Mouse (Mus musculus) forebrain, embryonic 12.5 days (tissue): ENCODE measurements around the gene Grin2d. TPM values are rescaled to one million over a fixed set of nuclear protein-coding genes. Genes with fewer than 3 reads are reported as not detected.
A peak's percentile ranks its signal among the peaks of the same experiment; 100 is the strongest.

ENCODE experiments used
- ATAC-seq: fragments of 200-750 bp; cut with Nextera tagmentation; 2 replicates; pipeline ENCODE4 v1.8.0; 2017; ENCODE audit warnings: moderate TSS enrichment; ENCODE audit not compliant: low FRiP score
- H3K27ac ChIP-seq: fragments of 300-500 bp; sonication (generic); 2 replicates; pipeline ENCODE4 v1.5.1; 2016; ENCODE audit warnings: mild to moderate bottlenecking
- H3K27me3 ChIP-seq: fragments of 300-500 bp; sonication (generic); 2 replicates; pipeline ENCODE4 v1.6.1; 2016; ENCODE audit warnings: mild to moderate bottlenecking
- H3K36me3 ChIP-seq: fragments of 300-500 bp; sonication (generic); replicated peaks from 2 replicates; pipeline ENCODE4 v1.6.1; 2016; ENCODE audit warnings: mild to moderate bottlenecking
- H3K4me1 ChIP-seq: fragments of 300-500 bp; sonication (generic); 2 replicates; pipeline ENCODE4 v1.6.1; 2016
- H3K4me2 ChIP-seq: fragments of 300-500 bp; sonication (generic); 2 replicates; pipeline ENCODE4 v1.6.1; 2016; ENCODE audit warnings: mild to moderate bottlenecking, moderate library complexity
- H3K4me3 ChIP-seq: fragments of 300-500 bp; sonication (generic); replicated peaks from 2 replicates; pipeline ENCODE4 v1.5.1; 2016; ENCODE audit warnings: mild to moderate bottlenecking
- H3K9ac ChIP-seq: fragments of 300-500 bp; sonication (generic); 2 replicates; pipeline ENCODE4 v1.6.1; 2016; ENCODE audit warnings: mild to moderate bottlenecking
- H3K9me3 ChIP-seq: fragments of 300-500 bp; sonication (generic); 2 replicates; pipeline ENCODE4 v1.6.1; 2016
- WGBS: fragments of 180-500 bp; shearing (Covaris S2); methylation state at CpG from one replicate; pipeline ENCODE4 v1.1.7; 2016; 5-methylcytosine and 5-hydroxymethylcytosine counted together
- polyA plus RNA-seq: library from polyadenylated mRNA; unstranded; fragments of >200 nt; fragmentation: Nextera tagmentation; extraction: Ambion mirVana; gene quantifications from 2 replicates; pipeline ENCODE4 v1.2.1, GENCODE M21; 2016

Gene Grin2d
- polyA plus RNA-seq, 1 experiment from 2014 or later = 0.33 TPM

DNA sequence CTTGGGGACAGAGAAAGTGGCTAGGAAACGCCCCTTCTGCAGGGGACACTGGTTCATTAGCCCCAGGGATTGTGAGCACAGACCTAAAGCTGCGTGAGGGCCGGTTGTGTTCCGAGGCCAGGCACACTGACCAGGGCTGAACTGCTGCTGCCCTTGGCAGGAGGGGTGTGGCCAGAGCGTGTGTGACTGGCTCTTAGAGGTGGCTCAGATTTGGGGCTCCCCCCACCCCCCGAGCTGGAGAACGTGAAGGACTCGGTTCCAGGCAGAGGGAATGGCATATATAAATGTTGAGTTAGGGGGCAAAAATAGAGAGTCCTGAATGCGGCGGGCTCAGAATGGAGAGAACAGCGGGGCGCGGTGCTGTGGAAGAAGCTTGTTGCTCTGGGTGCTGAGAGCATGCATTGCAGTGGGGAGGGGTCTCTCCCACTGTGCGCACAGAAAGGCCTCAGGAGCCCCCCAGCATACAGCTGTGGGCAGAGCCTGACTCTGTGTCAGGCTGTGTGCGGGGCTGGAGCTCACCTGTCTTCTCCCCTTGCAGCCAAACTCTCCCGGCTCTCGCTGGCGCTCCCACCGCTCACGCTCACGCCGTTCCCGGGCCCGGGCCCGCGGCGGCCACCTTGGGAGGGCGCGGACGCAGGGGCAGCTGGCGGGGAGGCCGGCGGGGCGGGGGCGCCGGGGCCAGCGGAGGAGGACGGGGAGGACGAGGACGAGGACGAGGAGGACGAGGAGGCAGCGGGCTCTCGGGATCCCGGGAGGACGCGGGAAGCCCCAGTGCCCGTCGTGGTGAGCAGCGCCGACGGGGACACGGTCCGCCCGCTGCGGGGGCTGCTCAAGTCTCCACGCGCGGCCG lies 80.3 kb downstream of the Grin2d start:
- H3K36me3 ChIP-seq = peaks cover 59% of the 10 kb centered on the region

GRCm38 (mm10) chr7:45796950-45797349 lies 81.2 kb downstream of the Grin2d start:
- WGBS = 33% methylated on average over 6 of the region's 6 CpGs
- H3K27me3 ChIP-seq = peaks cover 57% of the 10 kb centered on the region
- no peak for ATAC-seq
- H3K36me3 ChIP-seq = peaks cover 59% of the 10 kb centered on the region
- H3K9me3 ChIP-seq = no peaks in the 10 kb centered on the region
- H3K4me3 ChIP-seq = no peak overlapping the region
- H3K27ac ChIP-seq = no peak overlapping the region
- H3K4me1 ChIP-seq = peaks cover 28% of the 10 kb centered on the region
- H3K4me2 ChIP-seq = no peak overlapping the region
- peak overlapping the region; percentile 22; the same call in 1 of the 2 replicates for H3K9ac ChIP-seq

More for the DNA sequence above, 80.3 kb downstream of the Grin2d start:
- Histone ChIP-seq H3K4me3 (peak overlapping the region; percentile 40), H3K9ac (peak overlapping the region; percentile 67), H3K27ac (no peak overlapping the region), H3K9me3 (no peaks in the 10 kb centered on the region), H3K4me1 (peaks cover 28% of the 10 kb centered on the region), H3K27me3 (peaks cover 57% of the 10 kb centered on the region), H3K4me2 (peak overlapping the region; percentile 68)
- 1% methylated on average over 60 of the region's 60 CpGs for WGBS
- ATAC-seq = no peak

DNA sequence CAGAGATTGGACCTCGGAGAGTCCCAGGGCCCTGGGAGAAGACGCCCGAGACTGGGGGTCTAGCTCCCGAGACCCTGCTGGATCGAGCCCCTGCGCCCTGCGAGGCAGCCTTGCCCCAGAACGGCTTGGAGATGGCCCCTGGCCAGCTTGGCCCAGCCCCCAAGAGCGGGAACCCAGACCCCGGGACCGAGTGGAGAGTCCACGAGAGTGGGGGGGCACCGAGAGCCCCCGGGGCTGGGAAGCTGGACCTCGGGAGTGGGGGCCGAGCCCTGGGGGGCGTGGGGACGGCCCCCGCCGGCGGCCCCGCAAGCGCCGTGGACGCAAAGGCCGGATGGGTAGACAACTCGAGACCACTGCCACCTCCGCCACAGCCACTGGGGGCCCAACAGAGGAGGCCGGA lies 83.2 kb downstream of the Grin2d start:
- WGBS = 93% methylated on average over 29 of the region's 29 CpGs
- Histone ChIP-seq H3K27me3 (peaks cover 50% of the 10 kb centered on the region), H3K4me3 (no peak overlapping the region), H3K4me1 (peaks cover 20% of the 10 kb centered on the region), H3K9me3 (no peaks in the 10 kb centered on the region), H3K36me3 (peaks cover 68% of the 10 kb centered on the region), H3K4me2 (no peak overlapping the region), H3K9ac (no peak overlapping the region), H3K27ac (no peak overlapping the region)
- no peak for ATAC-seq

DNA sequence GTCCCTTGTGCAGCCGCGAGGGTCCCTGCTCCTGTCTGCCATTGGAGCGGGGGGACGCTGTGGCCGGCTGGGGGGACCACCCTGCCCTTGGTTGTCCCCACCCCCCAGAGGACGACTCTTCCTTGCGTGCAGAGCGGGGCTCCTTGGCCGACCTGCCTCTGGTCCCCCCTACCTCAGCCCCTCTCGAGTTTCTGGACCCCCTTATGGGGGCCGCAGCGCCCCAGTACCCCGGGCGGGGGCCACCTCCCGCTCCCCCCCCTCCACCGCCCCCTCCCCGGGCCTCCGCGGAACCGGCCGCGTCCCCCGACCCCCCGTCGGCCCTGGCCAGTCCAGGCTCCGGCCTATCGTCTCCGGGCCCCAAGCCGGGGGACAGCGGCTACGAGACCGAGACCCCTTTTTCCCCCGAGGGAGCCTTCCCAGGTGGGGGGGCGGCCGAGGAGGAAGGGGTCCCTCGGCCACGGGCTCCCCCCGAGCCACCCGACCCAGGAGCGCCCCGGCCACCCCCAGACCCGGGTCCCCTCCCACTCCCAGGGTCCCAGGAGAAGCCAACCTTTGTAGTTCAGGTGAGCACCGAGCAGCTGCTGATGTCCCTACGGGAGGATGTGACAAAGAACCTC lies 84.1 kb downstream of the Grin2d start:
- Histone ChIP-seq H3K27me3 (peaks cover 42% of the 10 kb centered on the region), H3K9ac (no peak overlapping the region), H3K27ac (no peak overlapping the region), H3K36me3 (peaks cover 75% of the 10 kb centered on the region), H3K4me3 (no peak overlapping the region), H3K9me3 (no peaks in the 10 kb centered on the region), H3K4me2 (no peak overlapping the region), H3K4me1 (peaks cover 20% of the 10 kb centered on the region)
- no peak for ATAC-seq
- 88% methylated on average over 42 of the region's 44 CpGs for WGBS

- Histone ChIP-seq H3K27me3 (peaks cover 34% of the 10 kb centered on the region), H3K9me3 (no peaks in the 10 kb centered on the region), H3K4me2 (no peak overlapping the region), H3K27ac (no peak overlapping the region), H3K36me3 (peaks cover 83% of the 10 kb centered on the region), H3K4me1 (peaks cover 15% of the 10 kb centered on the region), H3K4me3 (no peak overlapping the region), H3K9ac (no peak overlapping the region)
- no peak for ATAC-seq
- WGBS = 91% methylated on average over 24 of the region's 24 CpGs
These were observed 84.9 kb downstream of the Grin2d start for GRCm38 (mm10) chr7:45793240-45793639.

GRCm38 (mm10) chr7:45791756-45792490 lies 86.3 kb downstream of the Grin2d start:
- ATAC-seq = no peak

GRCm38 (mm10) chr7:45790721-45791120 lies 87.5 kb downstream of the Grin2d start:
- Histone ChIP-seq H3K27me3 (peaks cover 9% of the 10 kb centered on the region), H3K36me3 (peaks cover 86% of the 10 kb centered on the region), H3K9ac (no peak overlapping the region), H3K4me3 (no peak overlapping the region), H3K4me2 (no peak overlapping the region), H3K9me3 (no peaks in the 10 kb centered on the region), H3K27ac (no peak overlapping the region), H3K4me1 (peaks cover 20% of the 10 kb centered on the region)
- no peak for ATAC-seq
- WGBS = 80% methylated on average over 6 of the region's 6 CpGs

More at GRCm38 (mm10) chr7:45791756-45792490, 86.3 kb downstream of the Grin2d start:
- Histone ChIP-seq H3K9me3 (no peaks in the 10 kb centered on the region), H3K27me3 (peaks cover 20% of the 10 kb centered on the region), H3K36me3 (peaks cover 94% of the 10 kb centered on the region), H3K27ac (no peak overlapping the region), H3K4me2 (no peak overlapping the region), H3K9ac (no peak overlapping the region), H3K4me1 (peaks cover 12% of the 10 kb centered on the region), H3K4me3 (no peak overlapping the region)
- 80% methylated on average over 17 of the region's 17 CpGs for WGBS

DNA sequence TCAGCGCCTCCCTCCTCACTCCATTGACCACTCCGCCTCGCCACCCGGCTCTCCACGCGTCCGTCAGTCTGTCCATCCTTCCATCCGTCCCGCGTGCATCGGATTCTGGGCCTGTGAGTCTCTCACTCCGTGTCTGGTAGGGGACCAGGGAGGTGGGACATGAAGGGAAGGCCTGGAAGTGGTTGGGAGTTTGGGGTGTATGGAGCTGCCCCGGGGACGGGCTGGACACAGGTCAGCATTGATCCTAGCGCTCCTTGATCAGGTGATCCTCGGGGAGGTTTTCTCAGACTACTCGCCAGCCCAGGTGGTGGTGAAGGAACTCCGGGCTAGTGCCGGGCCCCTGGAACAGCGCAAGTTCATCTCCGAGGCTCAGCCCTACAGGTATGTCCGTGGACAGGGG lies 90.5 kb downstream of the Grin2d start:
- Histone ChIP-seq H3K9ac (0 out of 2 replicates have a peak overlapping the region, but pooled peaks have one; percentile 97), H3K4me1 (peaks cover 31% of the 10 kb centered on the region), H3K27me3 (peaks cover 3% of the 10 kb centered on the region; the same call in 1 of the 2 replicates), H3K4me2 (peak overlapping the region; percentile 85; the same call in 1 of the 2 replicates), H3K9me3 (no peaks in the 10 kb centered on the region), H3K27ac (no peak overlapping the region), H3K4me3 (no peak overlapping the region), H3K36me3 (peaks cover 55% of the 10 kb centered on the region)
- 85% methylated on average over 22 of the region's 22 CpGs for WGBS
- ATAC-seq = no peak

DNA sequence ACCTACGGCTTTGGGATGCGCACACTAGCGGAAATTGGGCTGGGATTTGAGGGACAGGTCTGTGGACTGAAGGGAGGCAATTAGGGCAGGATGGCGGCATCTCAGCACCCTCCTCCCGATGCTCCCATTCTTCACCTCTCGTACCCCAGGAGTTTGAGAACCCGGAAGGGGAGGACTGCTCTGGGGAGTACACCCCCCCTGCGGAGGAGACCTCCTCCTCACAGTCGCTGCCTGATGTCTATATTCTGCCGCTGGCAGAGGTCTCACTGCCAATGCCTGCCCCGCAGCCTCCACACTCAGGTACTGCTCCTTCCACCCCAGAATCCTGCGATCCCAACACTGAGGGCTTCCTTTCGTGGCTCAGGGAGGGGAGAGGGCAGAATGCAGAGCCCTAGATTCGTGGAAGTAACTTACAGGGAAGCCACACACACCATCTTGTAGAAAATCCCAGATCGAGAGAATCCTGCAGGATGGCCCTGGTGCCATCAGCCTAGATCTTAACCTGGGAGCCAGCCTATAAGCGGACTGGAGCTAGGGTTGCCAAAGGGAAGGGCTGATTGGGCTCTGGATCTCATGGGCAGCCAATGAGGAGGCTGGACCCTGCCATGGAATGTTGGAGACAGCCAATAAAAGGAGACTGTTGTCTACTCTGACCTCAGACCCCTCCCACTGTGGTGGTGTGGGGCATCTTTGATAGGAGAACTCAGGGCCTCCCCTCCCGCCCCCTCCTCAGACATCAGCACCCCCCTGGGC lies 91.3 kb downstream of the Grin2d start:
- 11% methylated on average over 17 of the region's 17 CpGs for WGBS
- ATAC-seq = peak; percentile 27; the same call in 1 of the 2 replicates
- 0 out of 2 replicates have a peak overlapping the region, but pooled peaks have one; percentile 53 for H3K27ac ChIP-seq
- H3K4me3 ChIP-seq = peak overlapping the region; percentile 98
- H3K4me2 ChIP-seq = peak overlapping the region; percentile 85
- H3K27me3 ChIP-seq = peaks cover 10% of the 10 kb centered on the region
- no peaks in the 10 kb centered on the region for H3K9me3 ChIP-seq
- H3K4me1 ChIP-seq = peaks cover 31% of the 10 kb centered on the region
- H3K36me3 ChIP-seq = peaks cover 47% of the 10 kb centered on the region
- H3K9ac ChIP-seq = peak overlapping the region; percentile 97

DNA sequence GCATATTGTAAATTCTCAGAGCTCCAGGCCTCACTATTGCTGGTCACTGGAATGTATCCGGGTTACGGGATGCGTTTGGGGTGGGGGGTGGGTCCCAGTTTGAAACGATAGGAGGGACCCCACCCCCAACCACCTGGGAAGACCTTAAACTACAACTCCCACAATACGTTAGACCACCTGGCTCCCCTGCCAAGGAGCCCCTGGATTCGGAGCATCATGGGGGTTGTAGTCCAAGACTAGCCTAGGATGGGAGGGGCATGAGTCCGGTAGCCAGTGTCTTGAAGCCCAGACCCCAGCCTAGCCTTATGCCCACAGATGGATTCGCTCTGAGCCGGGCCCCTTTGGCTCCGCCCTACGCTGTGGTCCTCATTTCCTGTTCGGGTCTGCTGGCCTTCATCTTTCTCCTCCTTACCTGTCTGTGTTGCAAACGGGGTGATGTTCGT lies 92.0 kb downstream of the Grin2d start:
- 1% methylated on average over 14 of the region's 14 CpGs for WGBS
- H3K36me3 ChIP-seq = peaks cover 40% of the 10 kb centered on the region
- peak overlapping the region; percentile 93 for H3K27ac ChIP-seq
- H3K9ac ChIP-seq = peak overlapping the region; percentile 97
- H3K4me1 ChIP-seq = peaks cover 31% of the 10 kb centered on the region
- H3K9me3 ChIP-seq = no peaks in the 10 kb centered on the region
- H3K4me2 ChIP-seq = peak overlapping the region; percentile 85
- H3K27me3 ChIP-seq = peaks cover 10% of the 10 kb centered on the region
- peak; percentile 55 for ATAC-seq
- H3K4me3 ChIP-seq = peak overlapping the region; percentile 98

GRCm38 (mm10) chr7:45785388-45786135 lies 92.6 kb downstream of the Grin2d start:
- Histone ChIP-seq H3K36me3 (peaks cover 34% of the 10 kb centered on the region), H3K9me3 (no peaks in the 10 kb centered on the region), H3K4me2 (peak overlapping the region; percentile 85), H3K4me3 (peak overlapping the region; percentile 98), H3K4me1 (peaks cover 31% of the 10 kb centered on the region), H3K27ac (peak overlapping the region; percentile 93), H3K27me3 (peaks cover 10% of the 10 kb centered on the region), H3K9ac (peak overlapping the region; percentile 97)
- WGBS = under 1% methylated on average over 36 of the region's 42 CpGs
- ATAC-seq = peak; percentile 5
